Mouse (Mus musculus) left cerebral cortex, adult 2 months (tissue): ENCODE measurements around the gene Hist1h2bf. TPM values are rescaled to one million over a fixed set of nuclear protein-coding genes. Genes with fewer than 3 reads are reported as not detected.
"Not testable (repeated sequence)": the region's sequence is repeated elsewhere in the genome, so short reads cannot be mapped to it uniquely, and the experiment has no call there.

Source experiments
- DNase-seq, 2 experiments: peaks; one replicate each; pipeline ENCODE4 v3.0.0; 2021 to 2022; ENCODE audit warnings: low spot score in 2 of 2, mixed read lengths in 1 of 2; ENCODE audit errors: extremely low spot score in 1 of 2
- H3K27ac ChIP-seq: fragments of 200-600 bp; 2 replicates; pipeline ENCODE4 v1.8.1; 2022
- H3K4me3 ChIP-seq: fragments of 200-600 bp; 2 replicates; pipeline ENCODE4 v1.8.1; 2022
- CTCF ChIP-seq: fragments of 200-600 bp; IDR thresholded peaks from 2 replicates; pipeline ENCODE4 v1.8.1; 2022; ENCODE audit warnings: antibody characterized with exemption, mild to moderate bottlenecking, moderate library complexity
- intact Hi-C: fragments of 180-260 bp; cut with DNase I; formaldehyde crosslinking; loops from one replicate; pipeline ENCODE4 v1.15.1; 2025
- total RNA-seq, 2 experiments: library from RNA; stranded (reverse); gene quantifications; 2 replicates each; pipeline ENCODE4 v1.2.3; 2021

The Hist1h2bf gene
- total RNA-seq, 2 experiments from 2014 or later: 19.7 to 24.1 TPM

DNA sequence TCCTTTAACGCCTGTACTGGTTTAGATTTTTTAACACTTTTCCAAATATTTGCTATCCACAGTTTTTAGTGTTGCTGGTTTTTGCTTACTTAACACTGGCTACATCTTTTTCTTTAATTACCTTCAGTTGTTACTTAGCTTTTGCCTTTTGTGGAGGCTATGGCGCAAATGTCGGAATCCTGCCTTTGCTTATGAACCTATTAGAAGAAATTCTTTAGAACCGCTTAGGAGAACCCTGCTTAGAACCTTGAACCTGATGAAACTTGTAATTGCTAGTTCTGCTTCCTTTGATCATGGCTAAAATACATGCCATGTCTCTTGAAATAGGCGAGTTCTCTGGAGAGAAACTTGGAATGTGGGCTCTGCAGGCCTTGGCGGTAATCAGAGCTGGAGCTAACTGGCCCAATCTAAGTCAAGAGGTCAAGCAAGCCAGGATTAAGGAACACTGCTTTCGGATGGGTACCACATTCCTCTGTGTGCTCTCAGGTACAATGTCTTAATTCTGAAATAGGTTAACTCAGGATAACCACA, 2.4 kb upstream of the Hist1h2bf start:
- H3K27ac ChIP-seq: peak overlapping the region; percentile 80
- DNase-seq: no peak
- intact Hi-C loops: no loop called here
- no peak for TF ChIP-seq CTCF
- H3K4me3 ChIP-seq: peak overlapping the region; percentile 42

DNA sequence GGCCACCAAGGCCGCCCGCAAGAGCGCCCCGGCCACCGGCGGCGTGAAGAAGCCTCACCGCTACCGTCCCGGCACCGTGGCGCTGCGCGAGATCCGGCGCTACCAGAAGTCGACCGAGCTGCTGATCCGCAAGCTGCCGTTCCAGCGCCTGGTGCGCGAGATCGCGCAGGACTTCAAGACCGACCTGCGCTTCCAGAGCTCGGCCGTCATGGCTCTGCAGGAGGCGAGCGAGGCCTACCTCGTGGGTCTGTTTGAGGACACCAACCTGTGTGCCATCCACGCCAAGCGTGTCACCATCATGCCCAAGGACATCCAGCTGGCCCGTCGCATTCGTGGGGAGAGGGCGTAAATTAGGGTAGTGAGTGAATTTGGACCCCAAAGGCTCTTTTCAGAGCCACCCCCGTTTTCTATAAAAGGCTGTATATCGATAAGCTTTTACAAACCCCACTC, 1.9 kb upstream of the Hist1h2bf start:
- intact Hi-C loops: not testable (repeated sequence)
- peak overlapping the region; percentile 42 for H3K4me3 ChIP-seq
- DNase-seq: peak in 1 of 2 experiments; percentile 26
- peak overlapping the region; percentile 80 for H3K27ac ChIP-seq

DNA sequence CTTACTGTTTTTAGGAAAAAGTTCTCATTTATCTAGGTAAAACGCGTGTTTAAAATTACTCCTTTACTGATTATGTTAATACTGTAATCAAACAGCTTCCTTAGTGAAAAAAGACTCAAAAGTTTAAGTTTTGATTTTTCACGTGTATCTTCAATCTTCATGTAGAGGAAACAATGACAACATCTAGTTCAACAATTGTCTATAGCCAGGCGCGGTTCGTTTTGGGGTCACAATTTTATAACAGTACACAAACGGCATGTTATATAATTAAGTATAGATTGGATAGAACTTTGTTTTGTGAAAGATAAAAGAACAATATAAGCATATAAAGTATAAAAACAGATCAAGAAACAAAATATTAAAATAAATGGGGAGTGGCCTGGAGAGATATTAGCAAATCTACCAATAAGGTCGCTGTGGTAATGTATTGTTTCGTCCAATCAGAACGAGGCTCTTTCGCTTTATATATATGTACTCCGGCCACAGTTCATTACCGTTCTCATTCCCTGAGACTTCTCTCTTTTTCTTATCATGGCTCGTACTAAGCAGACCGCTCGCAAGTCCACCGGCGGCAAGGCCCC, 1.4 kb upstream of the Hist1h2bf start, which contains the start of gene Hist1h3d:
Gene Hist1h3d (plus strand): TSS at position 493 of the 581 bp plus-strand sequence.
- peak; percentile 45 to 54 for DNase-seq
- intact Hi-C loops: no loop called here
- peak within 1 kb of the TSS; percentile 42 for H3K4me3 ChIP-seq
- TF ChIP-seq CTCF: no peak
- peak within 1 kb of the TSS; percentile 80 for H3K27ac ChIP-seq

DNA sequence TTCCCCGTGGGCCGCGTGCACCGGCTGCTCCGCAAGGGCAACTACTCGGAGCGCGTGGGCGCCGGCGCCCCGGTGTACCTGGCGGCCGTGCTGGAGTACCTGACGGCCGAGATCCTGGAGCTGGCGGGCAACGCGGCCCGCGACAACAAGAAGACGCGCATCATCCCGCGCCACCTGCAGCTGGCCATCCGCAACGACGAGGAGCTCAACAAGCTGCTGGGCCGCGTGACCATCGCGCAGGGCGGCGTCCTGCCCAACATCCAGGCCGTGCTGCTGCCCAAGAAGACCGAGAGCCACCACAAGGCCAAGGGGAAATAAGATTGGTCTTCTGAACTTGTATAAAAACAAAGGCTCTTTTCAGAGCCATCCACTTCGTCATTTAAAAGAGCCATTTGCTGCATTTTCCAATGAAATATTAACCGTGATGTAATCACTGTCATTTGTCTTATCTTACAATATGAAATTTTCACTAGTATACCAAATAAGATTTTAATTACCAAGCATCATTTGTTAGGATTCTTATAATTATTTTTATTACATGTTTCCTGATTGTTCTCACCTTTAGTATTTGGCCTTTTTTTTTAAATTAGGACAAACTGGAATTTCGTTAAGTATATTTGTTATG, 662 bp upstream of the Hist1h2bf start:
- peak overlapping the region; percentile 42 for H3K4me3 ChIP-seq
- intact Hi-C loops: loop anchor here (5.0 kb wide), 1 partner anchor 42 kb away; the partner anchor contains the start of genes Hist1h2af and Hist1h4h
- DNase-seq: not testable (repeated sequence)
- H3K27ac ChIP-seq: peak overlapping the region; percentile 65

DNA sequence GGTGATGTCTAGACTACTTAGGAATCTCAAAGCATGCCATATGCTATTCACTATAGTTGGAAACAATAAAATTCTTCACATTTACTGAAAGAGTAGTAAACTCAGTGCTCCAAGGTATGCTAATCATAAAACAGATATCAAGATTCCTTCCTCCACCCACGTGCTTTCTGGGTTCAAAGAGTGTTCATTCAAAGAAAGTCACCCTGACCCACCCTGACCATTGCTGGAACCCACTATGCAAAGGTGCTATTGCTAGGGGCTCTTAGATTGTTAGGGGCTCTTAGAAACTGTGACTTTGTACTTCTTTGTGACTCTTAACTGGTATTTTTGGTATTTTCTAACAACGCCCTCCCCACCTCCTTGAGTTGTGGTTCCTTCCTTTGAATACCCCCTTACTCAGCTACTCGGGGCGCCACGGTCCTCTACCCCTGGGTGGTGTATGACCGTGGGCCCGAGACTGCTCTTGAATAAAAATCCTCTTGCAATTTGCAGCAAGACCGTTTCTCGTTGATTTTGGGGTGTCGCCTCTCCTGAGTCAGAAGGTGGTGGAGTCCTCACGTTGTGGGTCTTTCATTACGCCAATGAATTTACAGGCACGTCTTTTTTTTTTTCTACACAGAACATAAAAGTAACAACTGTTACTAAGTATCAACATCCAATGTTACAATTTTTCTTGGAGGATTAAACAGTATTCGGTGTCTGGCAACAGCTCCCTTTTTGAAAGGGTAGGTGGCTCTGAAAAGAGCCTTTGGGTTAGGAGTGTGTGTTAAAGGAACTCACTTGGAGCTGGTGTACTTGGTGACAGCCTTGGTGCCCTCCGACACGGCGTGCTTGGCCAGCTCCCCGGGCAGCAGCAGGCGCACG, 730 bp downstream of the Hist1h2bf start:
- intact Hi-C loops: loop anchor here (5.0 kb wide), 1 partner anchor 41 kb away; the partner anchor contains the start of genes Hist1h2af and Hist1h4h
- DNase-seq: not testable (repeated sequence)
- H3K4me3 ChIP-seq: peak overlapping the region; percentile 55
- peak overlapping the region; percentile 86; the same call in 1 of the 2 replicates for H3K27ac ChIP-seq

DNA sequence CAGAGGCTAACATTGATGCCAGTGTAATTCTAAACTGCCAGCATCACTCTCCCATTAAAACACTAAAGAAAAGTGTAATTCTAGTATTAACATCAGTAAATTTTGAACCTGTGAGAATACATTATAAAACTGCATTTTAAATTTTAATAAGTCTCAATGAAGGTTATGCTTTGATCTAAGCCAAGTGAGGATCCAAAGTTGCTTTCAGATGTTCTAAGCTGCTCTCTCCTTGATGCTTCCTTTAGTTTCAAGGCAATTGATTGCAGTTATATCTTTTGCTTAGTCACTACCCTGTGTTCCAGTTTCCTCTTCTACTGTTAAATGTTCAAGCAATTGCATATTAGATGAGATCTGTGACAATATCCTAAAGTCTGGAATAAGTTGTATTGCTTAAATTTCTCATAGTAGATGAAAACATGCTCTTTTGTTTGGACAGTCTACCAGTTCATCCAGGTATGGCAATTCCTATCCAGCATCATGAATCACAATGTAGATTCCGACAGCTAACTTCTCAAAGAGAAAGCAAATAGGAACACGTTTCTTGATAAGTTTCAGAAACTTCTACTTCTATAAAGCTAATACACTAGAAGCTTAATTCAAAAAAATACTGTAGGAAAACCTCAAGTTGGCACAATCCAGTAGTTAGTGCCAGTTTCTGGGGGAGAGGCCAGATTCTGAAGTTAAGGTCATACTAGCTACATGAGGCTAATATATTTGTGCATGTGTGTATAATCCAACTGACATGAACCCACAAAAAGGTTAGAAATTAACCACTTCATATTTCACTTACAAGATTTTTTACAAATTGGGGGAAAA, 1.6 kb downstream of the Hist1h2bf start:
- no peak for DNase-seq
- intact Hi-C loops: loop anchor here (5.0 kb wide), 1 partner anchor 40 kb away; the partner anchor contains the start of genes Hist1h2af and Hist1h4h
- no peak for TF ChIP-seq CTCF
- peak overlapping the region; percentile 55 for H3K4me3 ChIP-seq
- peak overlapping the region; percentile 86; the same call in 1 of the 2 replicates for H3K27ac ChIP-seq

DNA sequence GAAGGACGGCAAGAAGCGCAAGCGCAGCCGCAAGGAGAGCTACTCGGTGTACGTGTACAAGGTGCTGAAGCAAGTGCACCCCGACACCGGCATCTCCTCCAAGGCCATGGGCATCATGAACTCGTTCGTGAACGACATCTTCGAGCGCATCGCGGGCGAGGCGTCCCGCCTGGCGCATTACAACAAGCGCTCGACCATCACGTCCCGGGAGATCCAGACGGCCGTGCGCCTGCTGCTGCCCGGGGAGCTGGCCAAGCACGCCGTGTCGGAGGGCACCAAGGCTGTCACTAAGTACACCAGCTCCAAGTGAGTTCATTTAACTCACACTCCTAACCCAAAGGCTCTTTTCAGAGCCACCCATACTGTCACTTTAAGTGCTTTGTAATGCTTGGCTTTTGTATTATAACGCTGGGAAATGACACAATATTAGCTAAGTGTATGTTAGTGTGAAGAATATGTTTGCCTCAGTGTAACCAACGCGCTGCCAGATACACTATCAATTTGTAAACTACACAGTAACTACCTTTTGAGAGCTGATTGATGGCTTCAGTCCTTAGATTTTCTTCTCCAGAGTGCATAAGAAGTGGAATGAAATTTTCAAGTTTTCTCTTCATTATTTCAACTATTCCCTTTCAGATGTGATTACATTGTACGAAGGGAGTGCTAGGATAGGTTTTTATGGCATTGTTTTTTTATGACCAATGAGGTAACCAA, 2.3 kb downstream of the Hist1h2bf start:
- peak overlapping the region; percentile 55 for H3K4me3 ChIP-seq
- intact Hi-C loops: loop anchor here (5.0 kb wide), 1 partner anchor 39 kb away; the partner anchor contains the start of genes Hist1h2af and Hist1h4h

DNA sequence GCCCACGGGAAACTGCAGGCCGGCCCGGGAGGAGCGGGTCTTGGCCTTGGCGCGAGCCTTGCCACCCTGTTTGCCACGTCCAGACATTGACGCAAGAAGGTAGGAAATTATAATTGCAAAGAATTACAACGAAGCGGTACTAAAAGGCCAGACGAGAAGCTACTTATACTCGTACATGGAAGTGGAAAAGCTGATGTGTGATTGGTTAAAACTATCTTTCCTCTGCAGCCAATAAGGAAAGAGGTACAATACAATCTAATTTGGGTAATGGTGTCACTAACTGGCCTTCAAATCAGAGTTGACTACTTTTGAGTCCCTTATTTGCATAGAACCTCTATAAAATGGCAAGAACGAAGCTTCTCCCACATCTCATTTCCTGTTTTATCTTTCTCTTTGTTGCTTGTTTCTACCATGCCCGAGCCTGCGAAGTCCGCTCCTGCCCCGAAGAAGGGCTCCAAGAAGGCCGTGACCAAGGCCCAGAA, 2.9 kb downstream of the Hist1h2bf start, which contains the start of the genes Hist1h2ae and Hist1h2bg:
Gene Hist1h2ae (minus strand): TSS at position 199 of the 482 bp plus-strand sequence.
Gene Hist1h2bg (plus strand): TSS at position 375 of the 482 bp plus-strand sequence.
- Histone ChIP-seq H3K4me3 (peak within 1 kb of the TSS; percentile 55), H3K27ac (peak within 1 kb of the TSS; percentile 94)
- intact Hi-C loops: loop anchor here (5.0 kb wide), 1 partner anchor 39 kb away; the partner anchor contains the start of genes Hist1h2af and Hist1h4h
- TF ChIP-seq CTCF: no peak
- DNase-seq: peak; percentile 70 to 71

More for the DNA sequence above, 2.3 kb downstream of the Hist1h2bf start:
- DNase-seq: not testable (repeated sequence)
- peak overlapping the region; percentile 94 for H3K27ac ChIP-seq

DNA sequence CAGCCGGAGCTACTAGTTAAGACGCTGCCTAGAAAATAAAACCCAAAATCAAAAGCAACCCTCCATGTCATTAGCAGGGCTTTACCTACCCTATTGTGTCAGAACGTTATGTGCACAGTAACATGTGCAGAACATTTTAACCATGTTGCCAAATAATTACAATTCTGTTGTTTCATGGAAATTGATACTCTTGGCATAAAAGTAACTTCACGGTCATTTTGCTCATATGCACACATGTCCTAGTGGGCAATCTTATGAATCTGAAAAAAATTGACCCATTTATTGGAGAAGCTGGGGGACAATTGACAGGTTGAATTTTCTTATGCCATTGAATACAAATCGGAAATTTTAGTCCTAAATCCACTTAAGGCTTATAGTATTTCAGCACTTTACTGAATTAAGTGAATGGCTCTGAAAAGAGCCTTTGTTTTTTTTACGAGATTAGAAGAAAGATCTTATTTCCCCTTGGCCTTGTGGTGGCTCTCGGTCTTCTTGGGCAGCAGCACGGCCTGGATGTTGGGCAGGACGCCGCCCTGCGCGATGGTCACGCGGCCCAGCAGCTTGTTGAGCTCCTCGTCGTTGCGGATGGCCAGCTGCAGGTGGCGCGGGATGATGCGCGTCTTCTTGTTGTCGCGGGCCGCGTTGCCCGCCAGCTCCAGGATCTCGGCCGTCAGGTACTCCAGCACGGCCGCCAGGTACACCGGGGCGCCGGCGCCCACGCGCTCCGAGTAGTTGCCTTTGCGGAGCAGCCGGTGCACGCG, 3.6 kb downstream of the Hist1h2bf start:
- intact Hi-C loops: loop anchor here (5.0 kb wide), 1 partner anchor 38 kb away; the partner anchor contains the start of genes Hist1h2af and Hist1h4h
- DNase-seq: not testable (repeated sequence)

More for the DNA sequence above, 3.6 kb downstream of the Hist1h2bf start:
- Histone ChIP-seq H3K27ac (peak overlapping the region; percentile 94), H3K4me3 (peak overlapping the region; percentile 55)
